Mouse (Mus musculus) MEL (cell line): Measurements from ENCODE around the gene Asrgl1. TPM values are rescaled to one million over a fixed set of nuclear protein-coding genes. Genes with fewer than 3 reads are reported as not detected.

Experiments used
- DNase-seq: peaks from one replicate; pipeline ENCODE4 v3.0.0; 2011; ENCODE audit warnings: low read depth, low spot score
- H3K27ac ChIP-seq: 2 replicates; pipeline ENCODE4 v1.5.1; 2012; ENCODE audit warnings: low read depth, mild to moderate bottlenecking, control low read depth, low read length, moderate library complexity; ENCODE audit not compliant: control insufficient read depth
- H3K27me3 ChIP-seq, 2 experiments: fragments of 150-350 bp in 1 of 2; sonication (generic) in 1 of 2; 2 replicates each; pipeline ENCODE4 v1.6.1; 2012; ENCODE audit warnings: low read length in 2 of 2, mild to moderate bottlenecking in 2 of 2, improper control_type of control experiment in 1 of 2, moderate library complexity in 1 of 2; ENCODE audit not compliant: insufficient read depth in 2 of 2, control insufficient read depth in 1 of 2
- H3K36me3 ChIP-seq, 2 experiments: 2 replicates each; pipeline ENCODE4 v1.6.1; 2012 to 2014; ENCODE audit warnings: low read length in 2 of 2, improper control_type of control experiment in 1 of 2, inconsistent platforms in 1 of 2, mild to moderate bottlenecking in 1 of 2; ENCODE audit not compliant: insufficient read depth in 2 of 2, control insufficient read depth in 1 of 2
- H3K4me1 ChIP-seq, 2 experiments: fragments of 150-350 bp in 1 of 2; sonication (generic) in 1 of 2; 2 replicates each; pipeline ENCODE4 v1.6.1; 2012; ENCODE audit warnings: low read length in 2 of 2, improper control_type of control experiment in 1 of 2, mild to moderate bottlenecking in 1 of 2; ENCODE audit not compliant: insufficient read depth in 2 of 2, control insufficient read depth in 1 of 2
- H3K4me3 ChIP-seq, 2 experiments: fragments of 150-350 bp in 1 of 2; sonication (generic) in 1 of 2; 2 replicates each; pipeline ENCODE4 v1.5.1; 2012; ENCODE audit warnings: low read depth in 2 of 2, low read length in 2 of 2, mild to moderate bottlenecking in 2 of 2, moderate library complexity in 2 of 2, control low read depth in 1 of 2, improper control_type of control experiment in 1 of 2; ENCODE audit not compliant: control insufficient read depth in 1 of 2, insufficient read depth in 1 of 2
- H3K79me2 ChIP-seq: 2 replicates; pipeline ENCODE4 v1.6.1; 2012; ENCODE audit warnings: mild to moderate bottlenecking, low read length, moderate library complexity; ENCODE audit not compliant: control insufficient read depth, poor library complexity, insufficient read depth
- H3K9ac ChIP-seq: 2 replicates; pipeline ENCODE4 v1.6.1; 2012; ENCODE audit warnings: low read depth, mild to moderate bottlenecking, control low read depth, low read length, moderate library complexity; ENCODE audit not compliant: control insufficient read depth, poor library complexity, severe bottlenecking
- H3K9me3 ChIP-seq: fragments of 150-350 bp; sonication (generic); replicated peaks from 2 replicates; pipeline ENCODE4 v1.6.1; 2012; ENCODE audit warnings: mild to moderate bottlenecking, low read length, improper control_type of control experiment, moderate library complexity; ENCODE audit not compliant: insufficient read depth
- CHD1 ChIP-seq: IDR thresholded peaks from 2 replicates; pipeline ENCODE4 v1.6.1; 2012; ENCODE audit warnings: low read depth, mild to moderate bottlenecking, inconsistent platforms, low read length, improper control_type of control experiment
- CHD2 ChIP-seq: IDR thresholded peaks from 2 replicates; pipeline ENCODE4 v1.6.1; 2011; ENCODE audit warnings: low read length, improper control_type of control experiment
- CTCF ChIP-seq, 3 experiments: IDR thresholded peaks in 2 of 3; conservative IDR thresholded peaks in 1 of 3; 2 replicates each; pipeline ENCODE4 v1.5.1; 2011 to 2012; ENCODE audit warnings: low read length in 3 of 3, low read depth in 2 of 3, mild to moderate bottlenecking in 2 of 3, improper control_type of control experiment in 1 of 3, inconsistent platforms in 1 of 3, mixed read lengths in 1 of 3, moderate library complexity in 1 of 3; ENCODE audit not compliant: control insufficient read depth in 1 of 3, insufficient read depth in 1 of 3, poor library complexity in 1 of 3, severe bottlenecking in 1 of 3
- EP300 ChIP-seq, 2 experiments: IDR thresholded peaks; 2 replicates each; pipeline ENCODE4 v1.6.1; 2011; ENCODE audit warnings: improper control_type of control experiment in 2 of 2, low read length in 2 of 2, low read depth in 1 of 2, mild to moderate bottlenecking in 1 of 2
- ETS1 ChIP-seq: IDR thresholded peaks from 2 replicates; pipeline ENCODE4 v1.6.1; 2012; ENCODE audit warnings: low read depth, mild to moderate bottlenecking, inconsistent platforms, low read length, improper control_type of control experiment, moderate library complexity
- GATA1 ChIP-seq: IDR thresholded peaks from 2 replicates; pipeline ENCODE4 v1.6.1; 2011; ENCODE audit warnings: low read depth, low read length, improper control_type of control experiment
- HCFC1 ChIP-seq: IDR thresholded peaks from 2 replicates; pipeline ENCODE4 v1.6.1; 2012; ENCODE audit warnings: low read depth, mild to moderate bottlenecking, inconsistent platforms, low read length, improper control_type of control experiment, moderate library complexity
- JUND ChIP-seq: IDR thresholded peaks from 2 replicates; pipeline ENCODE4 v1.6.1; 2011; ENCODE audit warnings: low read depth, mild to moderate bottlenecking, improper control_type of control experiment, low read length
- KAT2A ChIP-seq: conservative IDR thresholded peaks from 2 replicates; pipeline ENCODE4 v1.6.1; 2012; ENCODE audit warnings: low read depth, low read length, improper control_type of control experiment, inconsistent platforms
- MAFK ChIP-seq: IDR thresholded peaks from 2 replicates; pipeline ENCODE4 v1.6.1; 2011; ENCODE audit warnings: low read depth, mild to moderate bottlenecking, low read length, improper control_type of control experiment, borderline replicate concordance
- MAX ChIP-seq: IDR thresholded peaks from 2 replicates; pipeline ENCODE4 v1.6.1; 2011; ENCODE audit warnings: low read length, improper control_type of control experiment
- MAZ ChIP-seq: IDR thresholded peaks from 2 replicates; pipeline ENCODE4 v1.6.1; 2012; ENCODE audit warnings: low read depth, mild to moderate bottlenecking, inconsistent platforms, low read length, improper control_type of control experiment
- MXI1 ChIP-seq: IDR thresholded peaks from 2 replicates; pipeline ENCODE4 v1.6.1; 2011; ENCODE audit warnings: mild to moderate bottlenecking, low read depth, low read length, improper control_type of control experiment
- MYB ChIP-seq: IDR thresholded peaks from 2 replicates; pipeline ENCODE4 v1.6.1; 2011; ENCODE audit warnings: mild to moderate bottlenecking, low read depth, low read length, improper control_type of control experiment
- MYC ChIP-seq: IDR thresholded peaks from 2 replicates; pipeline ENCODE4 v1.6.1; 2011; ENCODE audit warnings: low read depth, mild to moderate bottlenecking, low read length, improper control_type of control experiment, moderate library complexity
- NELFE ChIP-seq: IDR thresholded peaks from 2 replicates; pipeline ENCODE4 v1.6.1; 2011; ENCODE audit warnings: low read depth, low read length, improper control_type of control experiment
- POLR2AphosphoS2 ChIP-seq: IDR thresholded peaks from 2 replicates; pipeline ENCODE4 v1.6.1; 2011; ENCODE audit warnings: low read length, improper control_type of control experiment
- POLR2AphosphoS5 ChIP-seq: IDR thresholded peaks from 2 replicates; pipeline ENCODE4 v1.6.1; 2012; ENCODE audit warnings: low read depth, borderline replicate concordance, mild to moderate bottlenecking, inconsistent platforms, low read length, moderate library complexity, mixed read lengths
- RAD21 ChIP-seq: IDR thresholded peaks from 2 replicates; pipeline ENCODE4 v1.6.1; 2011; ENCODE audit warnings: mild to moderate bottlenecking, low read depth, low read length, improper control_type of control experiment
- RCOR1 ChIP-seq: IDR thresholded peaks from 2 replicates; pipeline ENCODE4 v1.6.1; 2012; ENCODE audit warnings: low read depth, mild to moderate bottlenecking, inconsistent platforms, low read length, improper control_type of control experiment
- SIN3A ChIP-seq: IDR thresholded peaks from 2 replicates; pipeline ENCODE4 v1.6.1; 2012; ENCODE audit warnings: low read length, improper control_type of control experiment, inconsistent platforms
- SMC3 ChIP-seq: IDR thresholded peaks from 2 replicates; pipeline ENCODE4 v1.6.1; 2011; ENCODE audit warnings: low read depth, low read length, improper control_type of control experiment
- TAL1 ChIP-seq: IDR thresholded peaks from 2 replicates; pipeline ENCODE4 v1.6.1; 2012; ENCODE audit warnings: mild to moderate bottlenecking, inconsistent platforms, low read length, moderate library complexity, mixed read lengths
- TBP ChIP-seq: IDR thresholded peaks from 2 replicates; pipeline ENCODE4 v1.8.0; 2011; ENCODE audit warnings: low read depth, low read length, improper control_type of control experiment
- USF1 ChIP-seq: IDR thresholded peaks from 2 replicates; pipeline ENCODE4 v1.6.1; 2014; ENCODE audit warnings: low read depth, mild to moderate bottlenecking, inconsistent platforms, low read length, improper control_type of control experiment, moderate library complexity
- USF2 ChIP-seq, 2 experiments: IDR thresholded peaks; 2 replicates each; pipeline ENCODE4 v1.6.1; 2011 to 2012; ENCODE audit warnings: improper control_type of control experiment in 2 of 2, low read length in 2 of 2, borderline replicate concordance in 1 of 2, inconsistent platforms in 1 of 2, low read depth in 1 of 2, mild to moderate bottlenecking in 1 of 2; ENCODE audit not compliant: insufficient read depth in 1 of 2
- ZC3H11A ChIP-seq: IDR thresholded peaks from 2 replicates; pipeline ENCODE4 v1.6.1; 2012; ENCODE audit warnings: low read depth, mild to moderate bottlenecking, inconsistent platforms, low read length, improper control_type of control experiment
- ZKSCAN1 ChIP-seq: IDR thresholded peaks from 2 replicates; pipeline ENCODE4 v1.6.1; 2012; ENCODE audit warnings: low read depth, mild to moderate bottlenecking, inconsistent platforms, low read length, improper control_type of control experiment, moderate library complexity
- ZMIZ1 ChIP-seq: IDR thresholded peaks from 2 replicates; pipeline ENCODE4 v1.6.1; 2012; ENCODE audit warnings: low read depth, mild to moderate bottlenecking, inconsistent platforms, low read length, improper control_type of control experiment, moderate library complexity
- ZNF384 ChIP-seq: IDR thresholded peaks from 2 replicates; pipeline ENCODE4 v1.6.1; 2012; ENCODE audit warnings: low read depth, mild to moderate bottlenecking, inconsistent platforms, low read length, improper control_type of control experiment
- polyA plus RNA-seq, 2 experiments: library from polyadenylated mRNA; stranded (reverse) in 1 of 2; unstranded in 1 of 2; fragments of >175 nt in 1 of 2; fragments of >200 nt in 1 of 2; gene quantifications; 2 replicates each; pipeline versions ENCODE4 v1.2.1 to v1.2.4; 2012; ENCODE audit warnings: low replicate concordance in 2 of 2, low read depth in 1 of 2; ENCODE audit not compliant: insufficient read length in 2 of 2, insufficient read depth in 1 of 2, missing spikeins in 1 of 2
- total RNA-seq: library from RNA; depleted of rRNA; stranded (reverse); fragments of 300-350 nt; gene quantifications from 2 replicates; pipeline ENCODE4 v1.2.3, GENCODE M21; 2012

Asrgl1 gene
- total and polyA plus RNA-seq, 3 experiments = 24.5 to 63.9 TPM; not detected in 1

- H3K4me1 ChIP-seq = peaks cover 34 to 66% of the 10 kb centered on the region in 2 experiments
- H3K36me3 ChIP-seq = peaks cover 0 to 48% of the 10 kb centered on the region in 2 experiments; a peak in 2 of 4 replicates
- peak; percentile 66 for DNase-seq
- H3K9me3 ChIP-seq = no peaks in the 10 kb centered on the region
- no peak for TF ChIP-seq NELFE
- TF ChIP-seq MAX = no peak
- TF ChIP-seq JUND = no peak
- TF ChIP-seq SMC3 = no peak
- peak; percentile 32; the same call in 1 of the 2 replicates for TF ChIP-seq CHD2
- TF ChIP-seq MYB = no peak
- TF ChIP-seq RCOR1 = no peak; the same call in 1 of the 2 replicates
- TF ChIP-seq ZMIZ1 = no peak
- no peak for TF ChIP-seq HCFC1
- no peak; the same call in 1 of the 2 replicates for TF ChIP-seq TAL1
- peak; percentile 80 for TF ChIP-seq ZNF384
- TF ChIP-seq CTCF (IDR thresholded peaks at IDR 0.05 in 2 of 3, conservative IDR thresholded peaks at IDR 0.05 in 1 of 3; ENCODE audit: control insufficient read depth in 1 of 3, insufficient read depth in 1 of 3, low read depth in 2 of 3, low read length in 3 of 3, poor library complexity in 1 of 3, severe bottlenecking in 1 of 3) = no peak
- TF ChIP-seq MAFK = no peak
- no peak for TF ChIP-seq POLR2AphosphoS5
- peak; percentile 44; the same call in 1 of the 2 replicates for TF ChIP-seq MXI1
- TF ChIP-seq EP300 (IDR thresholded peaks at IDR 0.05; ENCODE audit: low read depth in 1 of 2, low read length in 2 of 2) = peak; percentile 55 to 57
- no peak for TF ChIP-seq POLR2AphosphoS2
- TF ChIP-seq GATA1 = 0 out of 2 replicates have a peak, but pooled peaks have one; percentile 30
- no peak for TF ChIP-seq KAT2A
- peak; percentile 50; the same call in 1 of the 2 replicates for TF ChIP-seq SIN3A
- no peak for TF ChIP-seq TBP
- TF ChIP-seq MAZ = 0 out of 2 replicates have a peak, but pooled peaks have one; percentile 38
- no peak for TF ChIP-seq ZKSCAN1
- TF ChIP-seq USF2 (IDR thresholded peaks at IDR 0.05; ENCODE audit: borderline replicate concordance in 1 of 2, insufficient read depth in 1 of 2, low read depth in 1 of 2, low read length in 2 of 2) = no peak
- no peak for TF ChIP-seq ZC3H11A
- TF ChIP-seq ETS1 = peak; percentile 51; the same call in 1 of the 2 replicates
- TF ChIP-seq MYC = no peak
- TF ChIP-seq CHD1 = no peak
- TF ChIP-seq USF1 = no peak
- TF ChIP-seq RAD21 = no peak
- H3K27ac ChIP-seq = peak overlapping the region; percentile 43; the same call in 1 of the 2 replicates
- H3K4me3 ChIP-seq = no peak overlapping the region
- H3K27me3 ChIP-seq = no peaks in the 10 kb centered on the region
- no peak overlapping the region for H3K9ac ChIP-seq
- no peaks in the 10 kb centered on the region for H3K79me2 ChIP-seq
Observed at GRCm38 (mm10) chr19:9069687-9070307, 65.6 kb downstream of the Asrgl1 start.
